Mouse (Mus musculus) heart, adult 2 months (tissue): ENCODE measurements around the gene Ptges3l.

Source experiments
- EP300 ChIP-seq: fragments of 200-500 bp; IDR thresholded peaks from 2 replicates; pipeline ENCODE4 v1.6.1; 2011; ENCODE audit warnings: low read depth, low read length, control low read depth; ENCODE audit not compliant: insufficient read depth
- POLR2A ChIP-seq: fragments of 200-500 bp; IDR thresholded peaks from 2 replicates; pipeline ENCODE4 v1.6.1; 2011; ENCODE audit warnings: mild to moderate bottlenecking, low read depth, low read length, control low read depth; ENCODE audit not compliant: insufficient read depth

- TF ChIP-seq EP300 (no peak), POLR2A (no peak)
Measured at GRCm38 (mm10) chr11:101370141-101370540, 55.0 kb downstream of the Ptges3l start.
